Mouse (Mus musculus) embryonic facial prominence, embryonic 15.5 days (tissue): Measurements from ENCODE around the gene Rap1gap2. TPM values are rescaled to one million over a fixed set of nuclear protein-coding genes. Genes with fewer than 3 reads are reported as not detected.

Source experiments
- ATAC-seq: fragments of 200-750 bp; cut with Nextera tagmentation; 2 replicates; pipeline ENCODE4 v1.8.0; 2017; ENCODE audit warnings: low read depth, moderate TSS enrichment; ENCODE audit not compliant: insufficient number of reproducible peaks, low FRiP score, low TSS enrichment
- H3K27ac ChIP-seq: fragments of 300-500 bp; sonication (generic); replicated peaks from 2 replicates; pipeline ENCODE4 v1.5.1; 2015; ENCODE audit warnings: mild to moderate bottlenecking, inconsistent platforms
- H3K27me3 ChIP-seq: fragments of 300-500 bp; sonication (generic); 2 replicates; pipeline ENCODE4 v1.6.1; 2015; ENCODE audit warnings: inconsistent platforms
- H3K36me3 ChIP-seq: fragments of 300-500 bp; sonication (generic); 2 replicates; pipeline ENCODE4 v1.6.1; 2015; ENCODE audit warnings: mild to moderate bottlenecking, inconsistent platforms
- H3K4me1 ChIP-seq: fragments of 300-500 bp; sonication (generic); 2 replicates; pipeline ENCODE4 v1.6.1; 2015; ENCODE audit warnings: inconsistent platforms
- H3K4me2 ChIP-seq: fragments of 300-500 bp; sonication (generic); replicated peaks from 2 replicates; pipeline ENCODE4 v1.6.1; 2015; ENCODE audit warnings: mild to moderate bottlenecking, inconsistent platforms
- H3K4me3 ChIP-seq: fragments of 300-500 bp; sonication (generic); replicated peaks from 2 replicates; pipeline ENCODE4 v1.5.1; 2015; ENCODE audit warnings: mild to moderate bottlenecking, inconsistent platforms
- H3K9ac ChIP-seq: fragments of 300-500 bp; sonication (generic); 2 replicates; pipeline ENCODE4 v1.6.1; 2015; ENCODE audit warnings: inconsistent platforms
- H3K9me3 ChIP-seq: fragments of 300-500 bp; sonication (generic); replicated peaks from 2 replicates; pipeline ENCODE4 v1.6.1; 2016; ENCODE audit warnings: inconsistent platforms
- WGBS: fragments of 180-500 bp; shearing (Covaris S2); methylation state at CpG from one replicate; pipeline ENCODE4 v1.1.7; 2015; 5-methylcytosine and 5-hydroxymethylcytosine counted together
- polyA plus RNA-seq: library from polyadenylated mRNA; unstranded; fragments of >200 nt; fragmentation: Nextera tagmentation; extraction: Ambion mirVana; gene quantifications from 2 replicates; pipeline ENCODE4 v1.2.1, GENCODE M21; 2015

The Rap1gap2 gene
- polyA plus RNA-seq, 1 experiment from 2014 or later: 3.5 TPM

DNA sequence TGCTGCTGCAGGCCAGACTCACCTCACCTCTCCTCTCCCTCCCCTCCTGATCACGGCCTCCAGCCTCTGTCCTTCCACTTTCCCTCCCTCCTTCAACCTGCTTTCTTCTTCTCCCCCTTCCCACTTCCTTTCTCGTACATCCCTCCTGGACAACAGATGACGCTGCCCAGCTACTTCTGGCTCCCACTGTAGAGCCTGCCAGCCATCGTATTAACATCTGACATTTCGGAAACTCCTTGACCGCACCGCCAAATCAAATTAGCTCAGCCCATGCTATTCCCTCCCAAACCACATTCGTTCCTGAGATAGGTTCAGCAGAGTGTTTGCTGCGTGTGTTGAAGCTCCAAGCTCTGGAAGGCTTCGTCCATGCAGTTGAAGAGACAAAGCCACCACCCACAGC lies 138.0 kb downstream of the Rap1gap2 start:
- 67% methylated on average over 10 of the region's 10 CpGs for WGBS

DNA sequence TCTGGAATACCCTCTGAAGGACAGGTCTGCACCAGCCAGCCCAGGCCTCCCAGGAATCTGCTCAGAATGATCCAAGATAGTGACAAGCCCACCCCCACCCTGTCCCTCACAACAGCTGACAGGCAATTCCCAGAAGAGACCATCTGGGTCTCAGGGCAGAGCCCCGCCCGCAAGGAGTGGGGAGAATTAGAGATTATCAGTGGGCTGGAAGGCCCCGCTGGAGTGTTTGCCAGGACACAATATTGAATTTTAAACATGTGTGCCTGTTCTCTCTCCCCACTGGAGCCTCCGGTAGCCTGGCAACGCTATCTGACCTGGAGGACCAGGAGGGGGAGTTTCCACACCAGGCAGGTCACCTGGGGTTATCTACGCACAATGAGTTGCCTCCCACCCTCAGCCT lies 142.5 kb downstream of the Rap1gap2 start:
- 47% methylated on average over 6 of the region's 6 CpGs for WGBS
- Histone ChIP-seq H3K9me3 (no peaks in the 10 kb centered on the region), H3K9ac (no peak overlapping the region), H3K36me3 (no peaks in the 10 kb centered on the region), H3K4me2 (no peak overlapping the region), H3K4me3 (no peak overlapping the region), H3K4me1 (0 out of 2 replicates have a peak, but pooled peaks cover 13% of the 10 kb centered on the region), H3K27me3 (no peaks in the 10 kb centered on the region), H3K27ac (no peak overlapping the region)
- ATAC-seq: peak; percentile 53; the same call in 1 of the 2 replicates

More for the DNA sequence above, 138.0 kb downstream of the Rap1gap2 start:
- no peak overlapping the region for H3K4me2 ChIP-seq
- H3K4me3 ChIP-seq: no peak overlapping the region
- ATAC-seq: no peak
- H3K9ac ChIP-seq: no peak overlapping the region
- no peaks in the 10 kb centered on the region for H3K27me3 ChIP-seq
- no peaks in the 10 kb centered on the region for H3K36me3 ChIP-seq
- H3K27ac ChIP-seq: no peak overlapping the region
- 0 out of 2 replicates have a peak, but pooled peaks cover under 1% of the 10 kb centered on the region for H3K4me1 ChIP-seq
- H3K9me3 ChIP-seq: no peaks in the 10 kb centered on the region

DNA sequence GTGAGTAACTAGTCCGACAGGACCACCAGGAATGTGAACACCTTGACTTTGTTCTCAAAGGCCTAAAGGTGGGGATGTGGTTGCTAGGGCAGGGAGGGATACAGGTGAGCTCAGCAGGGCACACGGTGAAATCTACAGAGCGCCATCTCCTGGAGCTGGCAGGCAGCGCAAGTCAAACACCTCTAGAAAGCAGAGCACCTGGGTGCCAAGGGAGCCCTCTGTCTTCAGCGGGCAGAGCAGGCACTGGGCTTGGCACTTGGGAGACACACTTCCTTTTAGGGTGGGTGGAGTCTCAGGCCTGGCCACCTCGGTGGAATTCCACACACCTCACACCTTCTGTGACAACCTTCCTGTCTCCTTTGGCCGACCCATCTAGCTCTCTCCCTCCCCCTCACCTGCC lies 145.0 kb downstream of the Rap1gap2 start:
- Histone ChIP-seq H3K36me3 (no peaks in the 10 kb centered on the region), H3K27ac (no peak overlapping the region), H3K4me3 (no peak overlapping the region), H3K27me3 (no peaks in the 10 kb centered on the region), H3K9me3 (no peaks in the 10 kb centered on the region), H3K4me1 (0 out of 2 replicates have a peak, but pooled peaks cover 13% of the 10 kb centered on the region), H3K4me2 (no peak overlapping the region), H3K9ac (no peak overlapping the region)
- WGBS: 43% methylated on average over 7 of the region's 7 CpGs
- no peak for ATAC-seq

DNA sequence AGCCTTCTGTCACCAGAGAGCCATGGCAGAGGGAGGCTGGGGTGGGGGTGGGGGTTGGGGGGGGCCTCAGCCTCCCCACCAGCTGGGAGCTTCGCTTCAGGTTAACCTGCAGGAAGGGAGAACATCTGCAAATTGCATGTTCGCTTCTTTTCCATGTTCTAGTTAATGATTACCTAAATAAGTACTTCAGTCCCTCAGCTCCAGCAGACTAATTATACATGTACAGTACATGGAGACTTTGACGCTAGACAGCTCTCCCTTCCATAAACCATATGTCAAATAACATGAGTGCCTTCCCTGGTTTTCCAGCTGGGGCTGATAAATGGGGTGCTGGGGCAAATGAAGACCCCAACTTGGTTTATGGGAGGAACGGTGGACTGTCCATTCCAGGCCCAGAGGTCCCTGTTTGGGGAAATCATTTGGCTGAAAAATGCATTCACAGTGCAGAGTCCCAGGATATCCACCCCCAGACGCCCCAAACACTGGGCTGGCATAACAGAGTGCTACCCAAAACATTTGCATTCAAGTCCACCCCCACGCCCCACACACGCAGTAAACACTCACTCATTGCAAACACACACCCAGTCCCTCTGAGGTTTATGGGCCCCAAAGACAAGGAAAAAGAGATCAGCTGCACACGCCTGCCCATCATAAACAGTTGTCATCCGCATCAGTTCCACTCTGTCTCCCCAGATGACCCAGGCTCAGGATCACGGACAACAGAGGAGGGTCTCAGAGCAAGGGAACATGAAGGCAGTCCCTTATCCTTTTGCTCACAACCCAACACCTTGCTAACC lies 146.3 kb downstream of the Rap1gap2 start:
- Histone ChIP-seq H3K27ac (no peak overlapping the region), H3K36me3 (no peaks in the 10 kb centered on the region), H3K4me1 (0 out of 2 replicates have a peak, but pooled peaks cover 13% of the 10 kb centered on the region), H3K9me3 (no peaks in the 10 kb centered on the region), H3K9ac (no peak overlapping the region), H3K4me3 (no peak overlapping the region), H3K4me2 (no peak overlapping the region), H3K27me3 (no peaks in the 10 kb centered on the region)
- no peak for ATAC-seq
- 57% methylated on average over 10 of the region's 10 CpGs for WGBS

DNA sequence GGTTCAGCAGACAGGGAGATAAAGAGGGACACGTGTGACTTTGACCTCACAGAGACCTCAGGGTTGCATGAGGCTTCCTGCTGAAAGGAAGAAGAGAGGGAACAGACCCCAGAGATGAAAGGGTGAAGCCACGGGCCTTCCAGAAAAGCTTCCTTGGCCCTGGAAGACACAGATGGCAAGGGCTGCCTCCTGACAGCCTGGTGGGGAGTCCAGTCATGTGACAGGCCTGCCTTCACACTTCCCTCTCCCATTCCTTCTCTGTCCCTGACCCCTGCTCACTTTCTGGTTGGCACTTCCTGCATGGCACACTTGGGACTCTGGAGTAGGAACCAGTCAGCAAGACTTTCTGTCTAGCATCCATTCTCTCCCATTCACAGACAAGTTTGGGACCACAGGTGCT lies 148.1 kb downstream of the Rap1gap2 start:
- Histone ChIP-seq H3K36me3 (no peaks in the 10 kb centered on the region), H3K4me1 (peaks cover 12% of the 10 kb centered on the region; the same call in 1 of the 2 replicates), H3K4me3 (no peak overlapping the region), H3K9ac (no peak overlapping the region), H3K27ac (no peak overlapping the region), H3K27me3 (no peaks in the 10 kb centered on the region), H3K9me3 (no peaks in the 10 kb centered on the region), H3K4me2 (no peak overlapping the region)
- ATAC-seq: no peak
- 39% methylated on average over 2 of the region's 2 CpGs for WGBS

DNA sequence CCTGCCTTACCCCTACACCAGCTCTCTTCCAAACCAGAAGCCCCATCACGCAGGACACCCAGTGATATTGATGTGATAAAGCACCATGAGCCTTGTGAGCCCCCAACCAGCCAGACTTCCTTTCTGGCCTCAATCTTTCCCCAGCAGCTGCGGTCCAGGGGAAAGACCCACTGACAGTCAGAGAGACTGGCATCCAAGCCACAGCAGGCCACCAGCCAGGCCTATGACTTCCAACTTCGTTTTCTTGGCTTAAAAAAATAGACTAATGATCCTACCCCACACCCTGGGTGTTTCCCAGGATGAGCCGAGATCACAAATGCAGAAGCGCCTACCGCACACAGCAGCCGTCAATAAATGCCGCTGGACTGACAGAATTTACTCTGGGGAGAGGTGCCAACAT lies 151.1 kb downstream of the Rap1gap2 start:
- ATAC-seq: no peak
- WGBS: 82% methylated on average over 8 of the region's 8 CpGs

DNA sequence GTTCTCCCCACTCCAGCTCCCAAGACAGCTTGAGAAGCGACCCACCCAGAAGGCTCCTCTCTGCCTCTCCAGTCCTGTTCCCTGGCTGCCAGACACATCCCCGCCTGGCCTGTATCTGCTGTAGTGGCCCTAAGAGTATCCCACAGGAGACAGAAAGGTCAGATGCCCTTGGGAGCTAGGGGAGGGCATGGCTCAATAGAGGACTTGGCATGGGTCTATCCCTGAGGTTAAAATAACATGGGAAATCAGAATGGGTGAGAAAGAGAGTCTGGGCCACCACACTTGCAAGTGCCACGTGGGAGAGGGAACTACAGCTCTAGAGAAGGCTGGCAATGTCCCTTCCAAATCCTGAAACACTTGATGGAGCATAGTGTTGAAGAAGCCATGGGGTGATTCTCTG lies 152.3 kb downstream of the Rap1gap2 start:
- WGBS: 72% methylated on average over 3 of the region's 3 CpGs
- ATAC-seq: no peak
- H3K9me3 ChIP-seq: no peaks in the 10 kb centered on the region
- no peaks in the 10 kb centered on the region for H3K27me3 ChIP-seq
- H3K4me2 ChIP-seq: no peak overlapping the region
- no peak overlapping the region for H3K9ac ChIP-seq
- H3K4me3 ChIP-seq: no peak overlapping the region
- H3K27ac ChIP-seq: no peak overlapping the region
- no peaks in the 10 kb centered on the region; the same call in 1 of the 2 replicates for H3K4me1 ChIP-seq
- no peaks in the 10 kb centered on the region for H3K36me3 ChIP-seq

More for the DNA sequence above, 151.1 kb downstream of the Rap1gap2 start:
- Histone ChIP-seq H3K4me1 (peaks cover 4% of the 10 kb centered on the region; the same call in 1 of the 2 replicates), H3K27ac (no peak overlapping the region), H3K9ac (no peak overlapping the region), H3K9me3 (no peaks in the 10 kb centered on the region), H3K27me3 (no peaks in the 10 kb centered on the region), H3K4me2 (no peak overlapping the region), H3K4me3 (no peak overlapping the region), H3K36me3 (no peaks in the 10 kb centered on the region)

DNA sequence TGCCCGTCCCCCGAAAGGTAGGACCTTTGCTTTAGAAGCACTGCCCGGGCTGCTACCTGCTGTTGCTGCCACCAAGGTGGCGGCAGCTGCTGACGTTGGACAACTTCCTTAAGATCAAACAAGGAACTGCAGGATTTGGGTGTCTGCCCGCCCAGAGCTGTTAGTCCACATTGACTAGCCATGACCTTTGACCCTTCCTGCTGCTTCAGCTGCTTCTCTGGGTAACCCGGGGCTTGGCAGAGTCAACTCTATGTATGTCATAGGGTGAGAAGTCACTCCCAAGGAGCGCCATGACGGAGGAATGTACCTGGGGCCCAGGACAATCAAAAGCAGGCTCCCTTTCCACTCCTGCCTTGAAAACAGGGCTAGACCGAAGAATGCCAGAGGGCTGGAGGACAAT lies 153.5 kb downstream of the Rap1gap2 start:
- no peaks in the 10 kb centered on the region for H3K27me3 ChIP-seq
- H3K4me1 ChIP-seq: no peaks in the 10 kb centered on the region; the same call in 1 of the 2 replicates
- no peaks in the 10 kb centered on the region for H3K36me3 ChIP-seq
- ATAC-seq: no peak
- H3K27ac ChIP-seq: no peak overlapping the region
- no peak overlapping the region for H3K9ac ChIP-seq
- H3K9me3 ChIP-seq: no peaks in the 10 kb centered on the region
- WGBS: 65% methylated on average over 10 of the region's 10 CpGs
- H3K4me3 ChIP-seq: no peak overlapping the region
- H3K4me2 ChIP-seq: no peak overlapping the region

DNA sequence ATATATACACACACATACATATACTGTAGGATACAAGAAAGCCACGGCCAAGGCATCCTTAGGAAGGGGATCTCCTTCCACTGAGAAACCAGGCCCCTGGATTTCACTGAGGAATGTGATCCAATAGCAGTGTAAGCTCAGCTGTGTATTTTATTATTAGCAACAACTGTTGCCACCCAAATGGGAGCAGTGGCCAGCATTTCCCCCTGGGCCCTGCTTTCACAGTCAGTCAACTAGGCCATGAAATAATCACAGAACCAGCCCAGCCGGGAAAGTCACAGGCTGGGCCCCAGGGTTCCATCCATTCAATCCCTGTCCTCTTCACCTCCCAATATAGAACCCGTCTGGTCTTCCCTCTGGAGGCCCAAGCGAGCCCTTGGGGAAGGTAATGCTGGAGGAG lies 162.2 kb downstream of the Rap1gap2 start:
- H3K4me1 ChIP-seq: no peaks in the 10 kb centered on the region
- H3K27ac ChIP-seq: no peak overlapping the region
- ATAC-seq: no peak
- H3K4me3 ChIP-seq: no peak overlapping the region
- no peak overlapping the region for H3K4me2 ChIP-seq
- 59% methylated on average over 4 of the region's 4 CpGs for WGBS
- no peaks in the 10 kb centered on the region; the same call in 1 of the 2 replicates for H3K9me3 ChIP-seq
- no peaks in the 10 kb centered on the region for H3K36me3 ChIP-seq
- no peaks in the 10 kb centered on the region for H3K27me3 ChIP-seq
- no peak overlapping the region for H3K9ac ChIP-seq

DNA sequence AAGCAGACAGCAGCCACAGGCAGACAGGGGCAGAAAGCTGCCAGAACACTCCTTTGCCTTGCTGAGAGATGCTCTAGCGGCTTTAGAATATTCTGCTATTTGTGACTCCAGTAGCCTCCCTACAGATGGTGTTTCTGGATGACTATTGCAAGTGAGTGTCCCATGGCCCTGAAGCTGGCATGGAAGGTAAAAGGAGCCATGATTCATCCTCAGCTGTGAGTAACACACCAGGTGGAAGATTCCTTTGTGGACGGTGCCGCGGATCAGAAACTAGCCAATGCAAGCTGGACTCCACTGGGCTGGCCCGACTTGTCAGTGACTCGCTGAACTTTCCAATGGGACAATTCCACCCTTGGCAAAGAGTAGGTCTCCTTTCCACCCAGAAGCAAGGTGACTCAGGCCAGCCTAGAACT lies 162.7 kb downstream of the Rap1gap2 start:
- 90% methylated on average over 6 of the region's 6 CpGs for WGBS
- H3K27ac ChIP-seq: no peak overlapping the region
- no peak overlapping the region for H3K4me2 ChIP-seq
- H3K9me3 ChIP-seq: no peaks in the 10 kb centered on the region; the same call in 1 of the 2 replicates
- H3K4me1 ChIP-seq: no peaks in the 10 kb centered on the region
- no peaks in the 10 kb centered on the region for H3K27me3 ChIP-seq
- H3K4me3 ChIP-seq: no peak overlapping the region
- no peak overlapping the region for H3K9ac ChIP-seq
- ATAC-seq: no peak
- no peaks in the 10 kb centered on the region for H3K36me3 ChIP-seq

DNA sequence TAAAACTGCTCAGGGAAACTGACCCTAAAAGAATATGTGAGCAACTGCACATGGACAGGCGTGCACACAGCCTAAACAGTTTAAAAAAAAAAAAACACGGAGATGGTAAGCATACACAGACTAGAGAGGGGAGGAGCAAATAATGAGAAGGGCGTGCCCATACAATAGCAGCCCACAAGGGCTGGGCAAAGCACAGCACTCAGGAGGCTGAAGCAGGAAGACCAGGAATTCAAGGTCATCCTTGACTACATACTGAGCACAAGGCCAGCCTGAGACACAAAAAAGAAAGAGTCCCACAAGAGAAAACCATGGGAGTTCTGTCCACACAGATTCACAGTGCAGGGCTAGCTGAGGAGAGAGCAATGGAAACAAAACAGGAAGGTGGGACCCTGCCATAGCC lies 165.1 kb downstream of the Rap1gap2 start:
- Histone ChIP-seq H3K27me3 (no peaks in the 10 kb centered on the region), H3K4me1 (no peaks in the 10 kb centered on the region), H3K4me2 (no peak overlapping the region), H3K4me3 (no peak overlapping the region), H3K9me3 (no peaks in the 10 kb centered on the region; the same call in 1 of the 2 replicates), H3K9ac (no peak overlapping the region), H3K36me3 (no peaks in the 10 kb centered on the region), H3K27ac (no peak overlapping the region)
- WGBS: 73% methylated on average over 3 of the region's 3 CpGs
- ATAC-seq: no peak

DNA sequence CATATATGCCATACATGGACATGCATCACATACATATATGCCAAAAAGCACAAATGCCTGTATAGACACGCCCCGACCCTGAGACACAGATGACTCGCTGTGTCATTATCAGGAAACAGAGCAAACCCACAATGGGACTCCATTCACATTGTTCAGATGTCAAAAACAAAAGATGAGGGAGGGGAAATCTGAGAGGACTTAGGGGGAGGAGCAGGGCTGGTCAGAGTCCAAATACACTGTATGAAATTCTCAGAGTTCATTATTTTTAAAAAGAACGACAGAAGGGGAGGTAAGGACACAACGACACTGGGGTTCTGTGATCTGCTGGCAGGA lies 166.8 kb downstream of the Rap1gap2 start:
- Histone ChIP-seq H3K4me2 (no peak overlapping the region), H3K27me3 (no peaks in the 10 kb centered on the region), H3K4me3 (no peak overlapping the region), H3K9me3 (no peaks in the 10 kb centered on the region; the same call in 1 of the 2 replicates), H3K9ac (no peak overlapping the region), H3K36me3 (no peaks in the 10 kb centered on the region), H3K4me1 (no peaks in the 10 kb centered on the region), H3K27ac (no peak overlapping the region)
- ATAC-seq: no peak
- 83% methylated on average over 5 of the region's 5 CpGs for WGBS
